Mouse (Mus musculus) adrenal gland, postnatal 36 days (tissue): ENCODE measurements around the gene Prss2. TPM values are rescaled to one million over a fixed set of nuclear protein-coding genes. Genes with fewer than 3 reads are reported as not detected.
"Not testable (repeated sequence)": the region's sequence is repeated elsewhere in the genome, so short reads cannot be mapped to it uniquely, and the experiment has no call there.

ENCODE experiments used
- DNase-seq, 2 experiments: peaks; one replicate each; pipeline ENCODE4 v3.0.0; 2021; ENCODE audit warnings: mixed read lengths in 1 of 2
- total RNA-seq, 2 experiments: library from RNA; stranded (reverse); gene quantifications; 2 replicates each; pipeline ENCODE4 v1.2.3; 2021

Prss2 gene
- total RNA-seq, 2 experiments from 2014 or later = not detected

- DNase-seq = no peak
These were observed 32.9 kb downstream of the Prss2 start for GRCm38 (mm10) chr6:41554295-41555169.

GRCm38 (mm10) chr6:41556389-41556788, 34.8 kb downstream of the Prss2 start:
- DNase-seq = no peak

- no peak for DNase-seq
These were observed 35.9 kb downstream of the Prss2 start for GRCm38 (mm10) chr6:41557468-41557867.

GRCm38 (mm10) chr6:41558271-41558670, 36.7 kb downstream of the Prss2 start:
- no peak for DNase-seq

- DNase-seq = no peak
These were observed 37.7 kb downstream of the Prss2 start for GRCm38 (mm10) chr6:41559331-41559730.

GRCm38 (mm10) chr6:41560273-41560672, 38.7 kb downstream of the Prss2 start:
- no peak for DNase-seq

- DNase-seq = no peak
These were observed 41.0 kb downstream of the Prss2 start for GRCm38 (mm10) chr6:41562598-41562997.

- DNase-seq = not testable (repeated sequence)
These were observed 41.7 kb downstream of the Prss2 start for GRCm38 (mm10) chr6:41563104-41563951.

GRCm38 (mm10) chr6:41565261-41565660, 43.7 kb downstream of the Prss2 start:
- DNase-seq = no peak

GRCm38 (mm10) chr6:41566965-41567364, 45.4 kb downstream of the Prss2 start:
- no peak for DNase-seq

- no peak for DNase-seq
These were observed 47.5 kb downstream of the Prss2 start for GRCm38 (mm10) chr6:41569078-41569477.

Other genes with a start within 250 kb of the Prss2 start
- not detected for gene Try4, start 219.5 kb upstream of the Prss2 start, total RNA-seq
- gene Try5, start 204.9 kb upstream of the Prss2 start, total RNA-seq = not detected
- gene Try10, start 167.7 kb upstream of the Prss2 start, total RNA-seq = not detected
- not detected for gene Prss3, start 144.1 kb upstream of the Prss2 start, total RNA-seq
- gene Gm5771, start 129.4 kb upstream of the Prss2 start, total RNA-seq = not detected
- not detected for gene Gm10334, start 75.6 kb upstream of the Prss2 start, total RNA-seq
- gene Prss1, start 62.9 kb upstream of the Prss2 start, total RNA-seq = not detected
- 10 to 100 TPM in 1 of 2 experiments, 1 to 10 TPM in 1; 4.4 to 19.0 TPM for gene Ephb6, start 83.7 kb downstream of the Prss2 start, total RNA-seq
- gene Trpv6, start 114.6 kb downstream of the Prss2 start, total RNA-seq = not detected
- gene Trpv5, start 159.0 kb downstream of the Prss2 start, total RNA-seq = under 1 TPM in 1 of 2 experiments, not detected in 1; 0.10 TPM
- not detected for gene Llcfc1, start 162.6 kb downstream of the Prss2 start, total RNA-seq
- gene Kel, start 182.6 kb downstream of the Prss2 start, total RNA-seq = not detected